Mouse (Mus musculus) liver, embryonic 13.5 days (tissue): ENCODE measurements at regions not wholly inside any gene's neighbourhood (a gene's known extent, or its start where the extent isn't known, plus 50 kb on each side); places are given as distances from the start of the nearest gene placed in this dataset.

ENCODE experiments used
- ATAC-seq: fragments of 200-750 bp; cut with Nextera tagmentation; 2 replicates; pipeline ENCODE4 v1.8.0; 2017; ENCODE audit warnings: low read depth, mild to moderate bottlenecking, moderate number of reproducible peaks, moderate library complexity
- DNase-seq: peaks from one replicate; pipeline ENCODE4 v3.0.0; 2022
- H3K27ac ChIP-seq: fragments of 300-500 bp; sonication (generic); 2 replicates; pipeline ENCODE4 v1.5.1; 2015; ENCODE audit warnings: moderate library complexity, mild to moderate bottlenecking, inconsistent platforms
- H3K27me3 ChIP-seq: fragments of 300-500 bp; sonication (generic); 2 replicates; pipeline ENCODE4 v1.6.1; 2015; ENCODE audit warnings: mild to moderate bottlenecking, inconsistent platforms
- H3K36me3 ChIP-seq: fragments of 300-500 bp; sonication (generic); 2 replicates; pipeline ENCODE4 v1.6.1; 2015; ENCODE audit warnings: mild to moderate bottlenecking, inconsistent platforms
- H3K4me1 ChIP-seq: fragments of 300-500 bp; sonication (generic); replicated peaks from 2 replicates; pipeline ENCODE4 v1.6.1; 2015; ENCODE audit warnings: inconsistent platforms
- H3K4me2 ChIP-seq: fragments of 300-500 bp; sonication (generic); 2 replicates; pipeline ENCODE4 v1.6.1; 2015; ENCODE audit warnings: inconsistent platforms, mild to moderate bottlenecking, moderate library complexity
- H3K4me3 ChIP-seq: fragments of 300-500 bp; sonication (generic); replicated peaks from 2 replicates; pipeline ENCODE4 v1.5.1; 2015; ENCODE audit warnings: mild to moderate bottlenecking, inconsistent platforms
- H3K9ac ChIP-seq: fragments of 300-500 bp; sonication (generic); 2 replicates; pipeline ENCODE4 v1.6.1; 2015; ENCODE audit warnings: mild to moderate bottlenecking, inconsistent platforms
- H3K9me3 ChIP-seq: fragments of 300-500 bp; sonication (generic); replicated peaks from 2 replicates; pipeline ENCODE4 v1.6.1; 2016; ENCODE audit warnings: inconsistent platforms
- WGBS: fragments of 180-500 bp; shearing (Covaris S2); methylation state at CpG from one replicate; pipeline ENCODE4 v1.1.7; 2015; ENCODE audit not compliant: insufficient replicate concordance; 5-methylcytosine and 5-hydroxymethylcytosine counted together

GRCm38 (mm10) chr16:30687225-30687624, 87.7 kb downstream of the Fam43a start:
- Histone ChIP-seq H3K9me3 (no peaks in the 10 kb centered on the region), H3K9ac (no peak overlapping the region), H3K27ac (no peak overlapping the region), H3K27me3 (no peaks in the 10 kb centered on the region), H3K4me3 (no peak overlapping the region), H3K36me3 (no peaks in the 10 kb centered on the region), H3K4me2 (no peak overlapping the region), H3K4me1 (no peaks in the 10 kb centered on the region)
- ATAC-seq, result no peak
- 63% methylated on average over 6 of the region's 6 CpGs for WGBS
- no peak for DNase-seq

- no peak overlapping the region for H3K9ac ChIP-seq
- H3K27me3 ChIP-seq, result no peaks in the 10 kb centered on the region
- WGBS, result 73% methylated on average over 8 of the region's 8 CpGs
- no peak overlapping the region for H3K4me2 ChIP-seq
- H3K4me1 ChIP-seq, result no peaks in the 10 kb centered on the region
- no peak overlapping the region for H3K27ac ChIP-seq
- no peaks in the 10 kb centered on the region for H3K9me3 ChIP-seq
- no peaks in the 10 kb centered on the region for H3K36me3 ChIP-seq
- H3K4me3 ChIP-seq, result no peak overlapping the region
- ATAC-seq, result no peak
- DNase-seq, result no peak
Observed at GRCm38 (mm10) chr16:30687682-30688081, 88.2 kb downstream of the Fam43a start.

GRCm38 (mm10) chr16:30690531-30690930, 91.0 kb downstream of the Fam43a start:
- Histone ChIP-seq H3K4me1 (no peaks in the 10 kb centered on the region), H3K27me3 (no peaks in the 10 kb centered on the region), H3K36me3 (no peaks in the 10 kb centered on the region), H3K4me2 (no peak overlapping the region), H3K27ac (no peak overlapping the region), H3K9ac (no peak overlapping the region), H3K9me3 (no peaks in the 10 kb centered on the region), H3K4me3 (no peak overlapping the region)
- no peak for DNase-seq
- no peak for ATAC-seq
- WGBS, result 65% methylated on average over 4 of the region's 4 CpGs

GRCm38 (mm10) chr16:30691964-30692363, 92.4 kb downstream of the Fam43a start:
- no peak for ATAC-seq
- no peaks in the 10 kb centered on the region for H3K4me1 ChIP-seq
- 55% methylated on average over 15 of the region's 15 CpGs for WGBS

GRCm38 (mm10) chr16:30692541-30693141, 93.1 kb downstream of the Fam43a start:
- DNase-seq (no peak), ATAC-seq (no peak)
- Histone ChIP-seq H3K9ac (no peak overlapping the region), H3K4me3 (no peak overlapping the region), H3K27me3 (no peaks in the 10 kb centered on the region), H3K4me2 (no peak overlapping the region), H3K4me1 (no peaks in the 10 kb centered on the region), H3K27ac (no peak overlapping the region), H3K36me3 (no peaks in the 10 kb centered on the region), H3K9me3 (no peaks in the 10 kb centered on the region)
- WGBS, result 53% methylated on average over 5 of the region's 5 CpGs

More at GRCm38 (mm10) chr16:30691964-30692363, 92.4 kb downstream of the Fam43a start:
- H3K27ac ChIP-seq, result no peak overlapping the region
- H3K27me3 ChIP-seq, result no peaks in the 10 kb centered on the region
- no peak overlapping the region for H3K4me3 ChIP-seq
- no peaks in the 10 kb centered on the region for H3K9me3 ChIP-seq
- no peaks in the 10 kb centered on the region for H3K36me3 ChIP-seq
- H3K9ac ChIP-seq, result no peak overlapping the region
- H3K4me2 ChIP-seq, result no peak overlapping the region
- no peak for DNase-seq

GRCm38 (mm10) chr16:30693206-30693605, 93.7 kb downstream of the Fam43a start:
- no peak for DNase-seq
- no peaks in the 10 kb centered on the region for H3K36me3 ChIP-seq
- no peaks in the 10 kb centered on the region for H3K4me1 ChIP-seq
- H3K27ac ChIP-seq, result no peak overlapping the region
- no peak overlapping the region for H3K4me3 ChIP-seq
- H3K9ac ChIP-seq, result no peak overlapping the region
- no peaks in the 10 kb centered on the region for H3K9me3 ChIP-seq
- no peak overlapping the region for H3K4me2 ChIP-seq
- no peak for ATAC-seq
- no peaks in the 10 kb centered on the region for H3K27me3 ChIP-seq
- WGBS, result 73% methylated on average over 3 of the region's 3 CpGs

GRCm38 (mm10) chr16:30693839-30694527, 94.5 kb downstream of the Fam43a start:
- WGBS, result 50% methylated on average over 1 of the region's 1 CpGs
- no peaks in the 10 kb centered on the region for H3K27me3 ChIP-seq
- H3K9me3 ChIP-seq, result no peaks in the 10 kb centered on the region
- H3K27ac ChIP-seq, result no peak overlapping the region
- H3K9ac ChIP-seq, result no peak overlapping the region
- no peak for ATAC-seq
- no peak overlapping the region for H3K4me2 ChIP-seq
- no peaks in the 10 kb centered on the region for H3K36me3 ChIP-seq
- no peak overlapping the region for H3K4me3 ChIP-seq
- no peaks in the 10 kb centered on the region for H3K4me1 ChIP-seq
- DNase-seq, result no peak

- H3K4me2 ChIP-seq, result no peak overlapping the region
- 39% methylated on average over 8 of the region's 8 CpGs for WGBS
- H3K27me3 ChIP-seq, result no peaks in the 10 kb centered on the region
Observed at GRCm38 (mm10) chr16:30695691-30696090, 96.2 kb downstream of the Fam43a start.

GRCm38 (mm10) chr16:30697209-30697608, 97.7 kb downstream of the Fam43a start:
- Histone ChIP-seq H3K4me2 (no peak overlapping the region), H3K4me1 (no peaks in the 10 kb centered on the region), H3K27ac (no peak overlapping the region), H3K9ac (no peak overlapping the region), H3K36me3 (no peaks in the 10 kb centered on the region), H3K9me3 (no peaks in the 10 kb centered on the region), H3K27me3 (no peaks in the 10 kb centered on the region), H3K4me3 (no peak overlapping the region)
- WGBS, result 48% methylated on average over 4 of the region's 4 CpGs
- DNase-seq (no peak), ATAC-seq (no peak)

More at GRCm38 (mm10) chr16:30695691-30696090, 96.2 kb downstream of the Fam43a start:
- Histone ChIP-seq H3K4me3 (no peak overlapping the region), H3K27ac (no peak overlapping the region), H3K4me1 (no peaks in the 10 kb centered on the region), H3K9me3 (no peaks in the 10 kb centered on the region), H3K9ac (no peak overlapping the region), H3K36me3 (no peaks in the 10 kb centered on the region)
- ATAC-seq, result no peak
- DNase-seq, result no peak

- 50% methylated on average over 2 of the region's 2 CpGs for WGBS
- Histone ChIP-seq H3K4me3 (no peak overlapping the region), H3K9ac (no peak overlapping the region), H3K36me3 (no peaks in the 10 kb centered on the region), H3K27ac (no peak overlapping the region), H3K4me2 (no peak overlapping the region), H3K9me3 (no peaks in the 10 kb centered on the region), H3K27me3 (no peaks in the 10 kb centered on the region), H3K4me1 (no peaks in the 10 kb centered on the region)
- ATAC-seq (no peak), DNase-seq (no peak)
Observed at GRCm38 (mm10) chr16:30697806-30698205, 98.3 kb downstream of the Fam43a start.

- H3K4me1 ChIP-seq, result no peaks in the 10 kb centered on the region
- H3K9ac ChIP-seq, result no peak overlapping the region
- WGBS, result 80% methylated on average over 8 of the region's 8 CpGs
Observed at GRCm38 (mm10) chr16:30703831-30704230, 104.3 kb downstream of the Fam43a start.

GRCm38 (mm10) chr16:30709501-30709900, 110.0 kb downstream of the Fam43a start:
- DNase-seq, result no peak
- H3K4me1 ChIP-seq, result no peaks in the 10 kb centered on the region
- no peaks in the 10 kb centered on the region for H3K27me3 ChIP-seq
- H3K36me3 ChIP-seq, result no peaks in the 10 kb centered on the region
- no peak overlapping the region for H3K4me3 ChIP-seq
- no peaks in the 10 kb centered on the region for H3K9me3 ChIP-seq
- no peak overlapping the region for H3K4me2 ChIP-seq
- H3K9ac ChIP-seq, result no peak overlapping the region
- 74% methylated on average over 15 of the region's 15 CpGs for WGBS
- H3K27ac ChIP-seq, result no peak overlapping the region
- no peak for ATAC-seq

More at GRCm38 (mm10) chr16:30703831-30704230, 104.3 kb downstream of the Fam43a start:
- no peak overlapping the region for H3K27ac ChIP-seq
- H3K27me3 ChIP-seq, result no peaks in the 10 kb centered on the region
- H3K4me2 ChIP-seq, result no peak overlapping the region
- H3K36me3 ChIP-seq, result no peaks in the 10 kb centered on the region
- H3K4me3 ChIP-seq, result no peak overlapping the region
- H3K9me3 ChIP-seq, result no peaks in the 10 kb centered on the region
- DNase-seq, result no peak
- ATAC-seq, result no peak
